Mouse (Mus musculus): ENCODE data around the gene Sobp. TPM values are rescaled to one million over a fixed set of nuclear protein-coding genes. Genes with fewer than 3 reads are reported as not detected.

Sobp gene
- total RNA-seq, 2 experiments from 2014 or later, result 83.3 to 83.8 TPM

DNA sequence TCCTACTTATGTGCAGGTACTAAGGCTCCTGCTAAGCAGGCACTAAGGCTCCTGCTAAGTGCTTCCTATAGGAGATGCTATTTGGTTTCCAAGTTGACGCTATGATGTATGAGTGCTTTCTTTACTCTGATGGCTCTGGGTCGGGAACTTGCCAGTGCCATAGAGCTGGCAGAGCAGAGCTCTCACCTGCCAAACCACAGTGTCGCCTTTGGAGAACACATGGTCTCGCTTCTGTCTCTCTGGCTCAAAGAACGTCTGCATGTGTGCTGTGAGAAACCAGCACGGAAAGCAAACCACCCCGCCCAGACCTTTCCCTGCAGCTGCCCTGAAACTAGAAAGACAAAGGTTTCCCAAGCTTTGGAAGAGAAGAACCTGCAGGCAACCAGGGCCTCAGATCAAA is 109.0 kb downstream of the Sobp start:
- H3K27ac ChIP-seq, result no peak overlapping the region
- no peak for TF ChIP-seq CTCF (conservative IDR thresholded peaks at IDR 0.05)
- DNase-seq (ENCODE audit: low spot score in 2 of 2), result no peak
- no peak overlapping the region for H3K4me3 ChIP-seq

DNA sequence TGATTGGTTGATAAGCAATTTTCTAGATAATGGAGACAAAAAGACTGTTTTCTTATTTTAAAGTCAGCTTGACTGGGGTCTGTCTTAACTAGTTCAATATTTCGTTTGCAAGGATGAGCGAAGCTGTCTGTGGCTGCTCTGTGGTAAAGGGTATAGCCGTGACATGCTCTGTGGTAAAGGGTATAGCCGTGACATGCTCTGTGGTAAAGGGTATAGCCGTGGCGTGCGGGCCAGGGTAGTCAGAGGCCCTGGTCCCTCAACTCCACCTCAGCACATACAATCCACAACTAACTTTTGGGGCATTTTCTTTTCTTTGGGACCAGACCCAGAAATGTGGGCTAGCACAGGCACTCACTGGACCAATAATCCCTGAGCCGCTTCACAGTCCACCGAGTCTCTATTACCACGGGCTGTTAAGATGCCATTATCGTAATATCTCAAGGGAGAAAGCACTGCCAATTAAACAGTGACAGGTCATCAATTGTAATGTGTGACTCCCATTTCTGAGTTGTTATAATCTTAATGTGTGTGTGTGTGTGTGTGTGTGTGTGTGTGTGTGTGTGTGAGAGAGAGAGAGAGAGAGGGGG is 112.7 kb downstream of the Sobp start:
- H3K4me3 ChIP-seq, result no peak overlapping the region
- TF ChIP-seq CTCF (conservative IDR thresholded peaks at IDR 0.05), result no peak
- H3K27ac ChIP-seq, result no peak overlapping the region
- no peak for DNase-seq (ENCODE audit: low spot score in 2 of 2)

DNA sequence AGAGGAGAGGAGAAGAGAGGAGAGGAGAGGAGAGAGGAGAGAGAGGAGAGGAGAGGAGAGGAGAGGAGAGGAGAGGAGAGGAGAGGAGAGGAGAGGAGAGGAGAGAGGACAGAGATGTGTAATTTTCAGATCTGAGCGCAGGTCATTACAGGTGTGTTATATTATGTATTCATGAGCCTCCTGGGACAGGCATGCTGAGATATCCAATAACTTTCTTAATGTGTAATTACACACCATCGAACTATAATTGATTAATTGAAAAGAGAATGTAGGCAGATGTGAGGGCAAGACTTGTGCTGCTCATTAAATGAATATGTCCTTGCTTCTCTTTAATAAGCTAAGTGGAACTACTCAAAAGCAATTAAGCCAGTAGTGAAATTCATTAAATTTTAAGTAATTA is 118.9 kb downstream of the Sobp start:
- no peak for DNase-seq (ENCODE audit: low spot score in 2 of 2)
- H3K27ac ChIP-seq, result no peak overlapping the region
- no peak overlapping the region for H3K4me3 ChIP-seq
- TF ChIP-seq CTCF (conservative IDR thresholded peaks at IDR 0.05), result no peak

DNA sequence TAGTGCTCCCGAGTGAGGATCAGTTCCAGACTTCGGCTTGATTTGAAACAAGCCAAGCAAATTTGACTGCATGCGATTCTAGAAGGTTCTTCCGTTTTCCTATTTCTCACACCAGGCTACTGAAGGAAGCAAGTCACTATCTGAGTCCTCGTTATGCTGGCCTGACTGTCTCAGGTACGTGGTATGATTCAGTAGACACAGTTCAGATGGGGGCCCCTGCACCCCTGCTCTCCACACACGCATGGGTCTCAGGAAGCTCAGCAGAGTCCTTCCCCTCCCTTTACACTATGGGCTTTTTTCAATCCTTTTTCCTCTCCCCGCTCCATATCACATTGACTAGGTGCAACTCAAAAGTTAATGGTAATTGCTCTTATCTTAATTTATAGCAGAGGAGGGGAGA is 119.6 kb downstream of the Sobp start:
- no peak for DNase-seq (ENCODE audit: low spot score in 2 of 2)
- H3K4me3 ChIP-seq, result no peak overlapping the region
- peak overlapping the region; percentile 80 for H3K27ac ChIP-seq
- no peak for TF ChIP-seq CTCF (conservative IDR thresholded peaks at IDR 0.05)

DNA sequence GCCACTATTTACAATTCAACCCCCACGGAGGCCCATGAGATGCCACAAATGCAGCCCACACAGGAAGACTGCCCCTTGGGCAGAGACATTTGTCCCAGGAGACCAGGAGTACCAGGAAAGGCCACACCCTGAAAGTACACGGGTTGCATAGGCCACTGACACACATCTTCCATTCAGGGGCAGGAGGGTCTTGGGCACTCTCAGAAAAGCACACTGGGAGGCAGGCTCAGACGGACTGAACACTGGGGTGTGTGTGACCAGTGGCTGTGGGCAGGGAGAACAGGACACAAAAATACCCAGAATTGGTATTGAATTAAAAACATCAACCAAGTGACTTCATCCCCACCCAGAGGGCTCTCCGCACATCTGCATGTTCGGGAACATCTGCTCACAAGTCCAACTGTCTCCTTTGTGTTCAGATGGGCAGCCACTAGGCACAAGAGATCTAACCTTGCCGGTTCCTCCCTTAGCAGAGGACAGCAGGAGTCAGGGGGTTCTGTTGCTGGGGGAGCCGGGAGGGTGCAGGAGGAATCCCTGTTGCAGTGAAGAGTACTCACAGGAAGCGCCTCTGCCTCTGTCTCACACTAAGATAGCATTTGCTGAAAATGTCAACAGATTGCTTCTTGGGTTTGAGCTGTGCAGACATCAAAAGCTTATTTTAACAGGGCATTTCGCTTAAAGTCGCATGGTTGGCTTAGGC is 120.3 kb downstream of the Sobp start:
- TF ChIP-seq CTCF (conservative IDR thresholded peaks at IDR 0.05), result no peak
- Histone ChIP-seq H3K4me3 (no peak overlapping the region), H3K27ac (peak overlapping the region; percentile 80)
- DNase-seq (ENCODE audit: low spot score in 2 of 2), result peak in 1 of 2 experiments; percentile 42

DNA sequence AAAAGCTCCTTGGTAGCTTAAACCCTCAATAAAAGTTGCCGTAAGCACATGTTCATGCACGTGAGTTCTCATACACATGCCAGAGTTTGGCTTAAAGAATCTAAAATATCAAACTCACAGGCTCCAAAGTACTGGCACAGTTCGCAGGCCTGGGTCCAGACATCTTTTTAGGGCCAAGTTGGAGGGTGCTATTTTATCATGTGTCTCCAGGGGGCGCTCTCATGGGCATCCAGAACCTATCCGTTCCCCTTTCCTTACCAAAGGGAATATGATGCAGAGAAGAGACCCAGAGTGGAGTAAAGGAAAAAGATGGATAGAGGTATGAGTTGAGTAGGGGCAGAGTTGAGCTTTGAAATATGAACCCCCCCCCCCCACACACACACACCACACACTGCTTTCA is 121.9 kb downstream of the Sobp start:
- peak; percentile 78 for TF ChIP-seq CTCF (conservative IDR thresholded peaks at IDR 0.05)
- Histone ChIP-seq H3K4me3 (no peak overlapping the region), H3K27ac (0 out of 2 replicates have a peak overlapping the region, but pooled peaks have one; percentile 4)
- peak in 1 of 2 experiments; percentile 58 for DNase-seq (ENCODE audit: low spot score in 2 of 2)

DNA sequence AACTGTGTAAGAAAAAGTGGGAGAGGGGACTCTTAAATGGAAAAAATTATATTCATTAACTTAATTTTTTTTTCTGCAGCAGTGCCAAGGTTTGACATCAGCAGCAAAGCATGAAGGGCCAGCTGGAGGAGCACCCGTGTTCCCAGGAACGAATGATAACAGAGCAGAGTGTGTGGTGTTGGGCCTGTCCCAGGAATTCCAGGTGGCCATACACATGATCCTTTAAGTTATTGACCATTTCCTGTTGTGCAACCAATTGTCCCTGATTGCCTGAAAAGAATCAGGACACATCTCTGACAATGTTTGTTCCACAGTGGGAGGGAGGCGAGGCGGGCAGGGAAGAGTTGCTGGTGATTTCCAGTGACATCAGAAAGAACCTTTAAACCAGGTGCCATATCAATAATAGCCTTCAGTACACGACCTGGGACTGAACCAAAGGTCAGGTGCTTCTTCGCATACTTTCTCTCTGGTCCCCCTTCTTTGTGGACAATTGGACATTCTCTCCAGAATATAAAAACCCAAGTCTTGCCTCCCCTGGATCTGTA is 126.5 kb downstream of the Sobp start:
- no peak for DNase-seq (ENCODE audit: low spot score in 2 of 2)
- TF ChIP-seq CTCF (conservative IDR thresholded peaks at IDR 0.05), result no peak
- no peak overlapping the region for H3K4me3 ChIP-seq

DNA sequence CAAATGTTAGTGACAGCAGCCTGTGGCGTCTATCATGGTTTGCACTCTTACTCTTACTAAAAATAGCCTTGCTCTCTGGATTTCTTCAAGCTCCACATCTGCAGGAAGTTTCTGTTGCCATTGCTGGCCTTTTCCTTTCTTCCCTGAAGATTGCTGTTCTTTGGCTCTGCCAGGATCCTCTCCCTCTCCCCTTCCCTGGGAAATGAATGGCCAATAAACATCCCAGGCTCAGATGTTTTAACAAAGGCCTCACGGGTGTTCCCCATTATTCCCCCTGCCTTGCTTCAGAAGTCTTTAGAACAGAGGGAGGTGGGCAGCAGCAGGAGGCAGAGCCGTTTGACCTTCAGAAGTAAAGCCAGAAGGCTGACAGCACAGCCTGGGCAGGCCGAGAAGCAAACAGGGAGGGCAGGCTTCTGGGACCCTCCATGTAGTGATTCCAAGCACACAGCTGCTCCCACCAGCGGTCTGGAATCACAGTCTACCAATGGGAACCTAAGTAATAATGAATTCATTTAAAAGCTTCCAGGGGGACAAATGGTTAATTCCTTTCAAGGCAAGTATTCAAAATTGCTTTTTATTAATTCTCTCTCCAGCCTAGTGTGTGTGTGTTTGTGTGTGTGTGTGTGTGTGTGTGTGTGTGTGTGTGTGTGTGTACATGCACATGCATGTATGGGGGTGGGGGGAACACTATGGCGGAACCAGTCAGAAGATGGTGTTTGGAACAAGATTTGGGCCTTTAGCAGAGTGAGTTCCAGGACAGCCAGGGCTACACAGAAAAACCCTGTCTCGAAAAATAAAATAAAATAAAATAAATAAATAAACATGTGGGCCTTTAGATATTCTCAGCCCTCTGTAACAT is 130.8 kb downstream of the Sobp start:
- H3K27ac ChIP-seq, result peak overlapping the region; percentile 68
- TF ChIP-seq CTCF (conservative IDR thresholded peaks at IDR 0.05), result no peak
- no peak overlapping the region for H3K4me3 ChIP-seq
- DNase-seq (ENCODE audit: low spot score in 2 of 2), result no peak

More for the DNA sequence above, 126.5 kb downstream of the Sobp start:
- H3K27ac ChIP-seq, result no peak overlapping the region

DNA sequence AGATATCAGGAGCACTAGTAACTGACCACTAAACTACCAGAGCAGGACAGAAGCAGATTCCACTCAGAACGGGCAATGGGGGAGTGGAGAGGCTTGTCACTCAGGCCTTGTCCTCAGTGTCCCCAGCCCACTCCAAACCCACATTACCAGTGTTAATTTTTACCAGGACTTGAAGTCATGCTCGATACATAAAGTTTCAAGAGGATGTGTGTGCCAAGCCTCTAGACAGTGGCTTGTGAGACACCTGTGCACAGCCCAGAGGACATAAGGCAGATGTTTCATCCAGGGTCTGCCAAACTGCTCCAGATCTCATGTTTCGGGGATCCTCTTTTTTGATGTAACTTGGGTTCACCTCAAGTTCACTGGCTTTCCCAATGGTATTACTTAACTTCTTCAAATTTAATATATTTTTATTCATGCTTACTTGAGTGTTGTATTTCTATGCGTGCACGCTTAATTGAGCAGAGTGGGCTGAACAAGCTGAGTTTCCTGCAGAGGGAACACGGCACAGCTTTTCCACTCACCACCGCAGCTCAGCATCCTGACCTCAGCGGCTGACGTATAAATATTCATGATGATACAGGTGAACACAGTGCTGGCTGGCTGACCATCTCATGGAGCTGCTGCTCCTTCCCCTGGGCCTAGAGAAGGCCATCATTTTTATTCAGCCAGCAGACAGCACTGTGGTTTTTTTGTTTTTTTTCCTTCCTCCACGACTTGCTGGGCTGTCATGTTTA is 131.6 kb downstream of the Sobp start:
- no peak for TF ChIP-seq CTCF (conservative IDR thresholded peaks at IDR 0.05)
- Histone ChIP-seq H3K27ac (peak overlapping the region; percentile 68), H3K4me3 (no peak overlapping the region)
- DNase-seq (ENCODE audit: low spot score in 2 of 2), result no peak

DNA sequence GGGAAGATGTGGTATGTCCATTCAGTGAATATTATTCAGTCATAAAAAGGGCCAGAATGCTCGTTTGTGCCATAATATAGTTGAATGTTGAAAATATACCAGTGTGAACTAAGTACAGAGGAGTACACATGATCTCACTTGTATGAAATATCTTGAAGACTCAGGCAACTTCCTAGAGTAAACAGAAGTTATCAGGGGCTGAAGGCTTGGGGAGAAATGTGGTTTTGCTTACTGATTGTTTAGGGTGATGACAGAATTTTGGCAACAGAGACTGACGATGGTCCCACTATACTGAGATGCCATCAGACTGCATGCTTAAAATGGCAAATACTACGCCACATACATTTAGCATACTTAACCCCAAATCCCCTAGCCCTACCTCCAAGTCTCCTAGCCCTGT is 132.5 kb downstream of the Sobp start:
- no peak for TF ChIP-seq CTCF (conservative IDR thresholded peaks at IDR 0.05)
- no peak overlapping the region for H3K4me3 ChIP-seq

DNA sequence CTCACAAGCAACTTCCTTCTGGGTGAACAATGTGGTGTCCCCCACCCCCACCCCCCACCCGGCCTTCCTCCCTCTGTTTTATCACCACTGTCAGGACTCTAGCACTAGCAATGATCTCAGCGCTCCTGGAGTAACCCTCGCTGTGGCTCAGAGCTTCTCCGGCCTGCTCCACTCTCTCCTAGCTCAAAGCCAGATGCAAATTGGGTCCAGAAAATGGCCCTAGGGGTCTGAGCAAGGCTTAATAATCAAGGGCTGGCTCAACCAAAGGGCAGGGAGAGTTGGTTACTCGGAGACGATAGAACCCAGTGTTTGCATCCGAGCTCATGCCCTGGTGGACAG is 136.9 kb downstream of the Sobp start:
- no peak for DNase-seq (ENCODE audit: low spot score in 2 of 2)
- H3K27ac ChIP-seq, result no peak overlapping the region
- TF ChIP-seq CTCF (conservative IDR thresholded peaks at IDR 0.05), result no peak
- no peak overlapping the region for H3K4me3 ChIP-seq

More for the DNA sequence above, 132.5 kb downstream of the Sobp start:
- H3K27ac ChIP-seq, result no peak overlapping the region
- no peak for DNase-seq (ENCODE audit: low spot score in 2 of 2)

DNA sequence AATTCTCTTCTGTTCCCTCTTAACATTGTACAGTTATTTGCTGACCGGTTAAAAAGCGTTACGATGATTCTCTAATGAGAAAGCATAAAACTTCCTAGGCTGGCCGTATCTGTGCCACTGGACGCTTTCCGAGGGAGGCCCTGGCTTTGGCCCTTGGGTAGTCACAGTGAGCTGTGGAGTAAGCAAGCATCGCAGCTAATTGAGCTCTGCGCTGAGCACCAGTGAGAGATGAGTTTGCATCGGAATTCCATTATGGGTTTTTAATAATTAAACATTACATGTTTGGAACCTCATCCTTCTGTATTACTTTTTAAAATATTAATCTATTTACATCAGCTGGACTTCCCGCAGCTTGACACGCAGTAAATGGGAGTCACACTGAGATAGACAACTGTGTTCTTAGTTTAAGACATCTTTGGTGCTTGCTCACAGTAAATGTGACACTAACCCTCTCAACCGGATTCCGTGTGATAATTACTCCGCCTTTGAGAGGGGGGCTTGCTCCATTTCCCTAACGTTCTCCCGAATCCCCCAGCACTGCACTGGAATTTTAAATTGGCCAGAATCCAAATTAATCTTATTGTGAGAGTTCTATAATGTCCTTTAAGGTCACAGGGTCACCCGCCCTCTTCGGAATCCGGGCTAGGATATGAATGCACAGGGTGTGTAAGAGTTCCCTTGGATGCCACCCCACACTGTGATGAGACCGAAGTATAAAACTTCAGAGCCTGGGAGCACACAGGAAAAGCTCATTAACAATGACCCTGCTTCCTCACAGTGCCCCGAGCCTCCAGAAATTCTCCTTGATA is 137.5 kb downstream of the Sobp start:
- H3K4me3 ChIP-seq, result no peak overlapping the region
- no peak for DNase-seq (ENCODE audit: low spot score in 2 of 2)
- TF ChIP-seq CTCF (conservative IDR thresholded peaks at IDR 0.05), result no peak
- no peak overlapping the region for H3K27ac ChIP-seq

All from layer of hippocampus, adult 2 months (tissue).